Mouse (Mus musculus): ENCODE results near the gene Mecr. TPM values are rescaled to one million over a fixed set of nuclear protein-coding genes. Genes with fewer than 3 reads are reported as not detected.

The Mecr gene
- total and polyA plus RNA-seq, 2 experiments: 34.8 to 39.4 TPM

DNA sequence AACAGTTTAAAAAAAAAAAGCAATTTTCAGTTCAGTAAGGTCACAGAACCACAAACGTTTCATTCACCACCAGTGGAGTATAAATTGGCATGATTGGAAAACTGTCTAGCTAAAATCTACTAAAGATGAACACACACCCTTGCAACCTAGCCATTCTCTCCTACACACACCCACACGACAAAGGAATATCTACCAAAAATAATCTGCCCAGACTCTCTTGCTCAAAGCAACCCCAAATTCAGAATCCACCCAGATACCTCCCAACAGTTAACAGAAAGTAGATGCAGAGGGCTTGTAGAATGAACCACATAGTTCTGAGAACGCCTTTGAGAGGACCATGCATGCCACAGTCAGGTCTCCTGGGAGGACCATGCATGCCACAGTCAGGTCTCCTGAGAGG, 38.0 kb upstream of the Mecr start:
- Histone ChIP-seq H3K27me3 (ENCODE audit: control insufficient read depth, insufficient read depth, low read length) (no peaks in the 10 kb centered on the region; the same call in 1 of the 2 replicates), H3K27ac (replicated peaks; ENCODE audit: insufficient read depth, low read depth, low read length) (no peak overlapping the region), H3K36me3 (ENCODE audit: control insufficient read depth, insufficient read depth, low read length) (no peaks in the 10 kb centered on the region), H3K4me1 (ENCODE audit: control insufficient read depth, insufficient read depth, low read length) (no peaks in the 10 kb centered on the region), H3K79me2 (ENCODE audit: control insufficient read depth, insufficient read depth, low read length) (no peaks in the 10 kb centered on the region), H3K9ac (ENCODE audit: low read depth, low read length) (no peak overlapping the region), H3K4me3 (ENCODE audit: insufficient read depth, low read depth, low read length) (no peak overlapping the region)
- WGBS: 64% methylated on average over 3 of the region's 3 CpGs
- no peak for TF ChIP-seq POLR2A (IDR thresholded peaks at IDR 0.05; ENCODE audit: extremely low read depth, insufficient read depth, low read length)
- no peak for TF ChIP-seq CTCF (IDR thresholded peaks at IDR 0.05; ENCODE audit: low read depth, low read length)
- DNase-seq (ENCODE audit: extremely low read depth, low read depth, low spot score): no peak

DNA sequence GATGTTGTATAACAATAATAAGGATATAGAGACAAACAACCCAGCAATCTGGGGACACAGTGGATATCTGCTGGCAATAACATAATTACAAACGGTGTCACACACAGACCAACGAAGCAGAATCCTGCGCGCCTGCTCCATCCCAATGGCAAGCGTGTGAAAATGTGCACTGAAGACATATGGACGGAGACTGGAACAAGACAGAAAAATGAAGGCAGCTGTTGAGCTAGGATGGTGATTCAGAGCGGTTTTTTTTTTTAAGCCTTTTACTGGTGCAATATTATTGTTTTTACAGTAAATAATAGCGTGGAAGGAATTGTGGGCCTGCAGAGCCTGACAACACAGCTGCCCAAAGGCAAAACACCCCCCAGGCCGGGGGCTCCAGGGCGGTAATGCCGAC, 30.8 kb upstream of the Mecr start:
- no peak for DNase-seq (ENCODE audit: extremely low read depth, low read depth, low spot score)
- TF ChIP-seq POLR2A (IDR thresholded peaks at IDR 0.05; ENCODE audit: extremely low read depth, insufficient read depth, low read length) (no peak), CTCF (IDR thresholded peaks at IDR 0.05; ENCODE audit: low read depth, low read length) (no peak)
- Histone ChIP-seq H3K79me2 (ENCODE audit: control insufficient read depth, insufficient read depth, low read length) (no peaks in the 10 kb centered on the region), H3K36me3 (ENCODE audit: control insufficient read depth, insufficient read depth, low read length) (no peaks in the 10 kb centered on the region), H3K27me3 (ENCODE audit: control insufficient read depth, insufficient read depth, low read length) (no peaks in the 10 kb centered on the region), H3K4me3 (ENCODE audit: insufficient read depth, low read depth, low read length) (no peak overlapping the region), H3K27ac (replicated peaks; ENCODE audit: insufficient read depth, low read depth, low read length) (no peak overlapping the region), H3K9ac (ENCODE audit: low read depth, low read length) (no peak overlapping the region), H3K4me1 (ENCODE audit: control insufficient read depth, insufficient read depth, low read length) (no peaks in the 10 kb centered on the region)
- 90% methylated on average over 11 of the region's 11 CpGs for WGBS

DNA sequence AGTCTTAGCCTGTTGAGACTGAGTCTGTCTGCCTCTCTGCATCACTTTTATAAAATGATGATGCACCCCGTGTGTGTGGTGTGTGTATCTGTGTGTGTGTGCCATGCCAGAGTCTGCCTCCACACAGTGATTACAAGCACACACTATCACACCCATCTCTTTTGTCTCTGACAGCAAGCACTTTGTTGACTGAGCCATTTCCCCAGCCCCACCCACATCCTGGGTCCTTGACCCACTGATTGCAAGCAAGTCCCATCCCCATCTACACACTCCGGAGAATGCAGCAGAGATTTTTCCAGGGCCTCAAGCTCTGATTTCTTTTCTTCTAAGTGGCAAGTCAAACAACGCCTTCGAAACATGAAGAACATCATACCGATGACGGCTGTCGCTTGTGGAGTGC, 29.5 kb upstream of the Mecr start:
- Histone ChIP-seq H3K4me1 (ENCODE audit: control insufficient read depth, insufficient read depth, low read length) (no peaks in the 10 kb centered on the region), H3K27ac (replicated peaks; ENCODE audit: insufficient read depth, low read depth, low read length) (no peak overlapping the region), H3K36me3 (ENCODE audit: control insufficient read depth, insufficient read depth, low read length) (no peaks in the 10 kb centered on the region), H3K4me3 (ENCODE audit: insufficient read depth, low read depth, low read length) (no peak overlapping the region), H3K27me3 (ENCODE audit: control insufficient read depth, insufficient read depth, low read length) (no peaks in the 10 kb centered on the region), H3K79me2 (ENCODE audit: control insufficient read depth, insufficient read depth, low read length) (no peaks in the 10 kb centered on the region), H3K9ac (ENCODE audit: low read depth, low read length) (no peak overlapping the region)
- TF ChIP-seq POLR2A (IDR thresholded peaks at IDR 0.05; ENCODE audit: extremely low read depth, insufficient read depth, low read length) (no peak), CTCF (IDR thresholded peaks at IDR 0.05; ENCODE audit: low read depth, low read length) (no peak)
- no peak for DNase-seq (ENCODE audit: extremely low read depth, low read depth, low spot score)
- WGBS: 67% methylated on average over 7 of the region's 7 CpGs

DNA sequence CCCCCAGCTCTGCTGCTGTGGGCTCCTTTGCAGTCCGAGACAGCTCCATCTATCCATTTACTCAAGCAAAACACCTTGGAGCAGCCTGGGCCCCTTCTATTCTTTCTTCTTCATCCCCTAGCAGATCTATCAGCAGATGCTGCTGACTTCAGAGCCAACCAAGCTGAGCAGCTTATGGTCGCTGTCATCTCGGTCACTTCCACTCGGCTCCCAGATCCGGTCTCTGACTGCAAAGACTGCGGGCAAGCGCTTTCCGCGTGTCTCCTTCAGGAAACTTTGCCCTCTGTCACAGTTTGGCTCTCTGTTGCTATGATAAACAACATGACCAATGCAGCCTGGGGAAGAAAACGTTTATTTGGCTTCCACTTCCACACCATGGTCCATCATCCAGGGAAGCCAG, 28.4 kb upstream of the Mecr start:
- no peak for DNase-seq (ENCODE audit: extremely low read depth, low read depth, low spot score)
- WGBS: 73% methylated on average over 10 of the region's 10 CpGs
- 0 out of 2 replicates have a peak, but pooled peaks cover 2% of the 10 kb centered on the region for H3K27me3 ChIP-seq (ENCODE audit: control insufficient read depth, insufficient read depth, low read length)

DNA sequence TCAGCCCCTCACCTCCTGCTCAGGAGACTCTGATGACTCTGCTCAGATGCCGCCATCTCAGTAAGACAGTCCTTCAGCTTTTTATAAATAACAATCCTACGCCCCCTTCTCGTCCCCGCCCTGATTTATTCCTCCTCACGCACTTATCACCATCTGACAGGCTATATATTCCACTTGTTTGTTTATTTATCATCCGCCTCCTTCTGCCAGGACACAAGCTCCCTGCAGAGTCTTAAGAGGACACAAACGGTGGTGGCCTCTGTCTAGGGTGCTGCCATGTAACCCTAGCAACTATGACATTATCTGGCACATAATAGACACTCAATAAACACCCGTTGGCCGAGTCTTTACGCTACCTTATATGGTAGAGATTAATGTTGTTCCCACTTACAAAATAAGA, 27.5 kb upstream of the Mecr start:
- 82% methylated on average over 10 of the region's 10 CpGs for WGBS
- 0 out of 2 replicates have a peak, but pooled peaks cover 5% of the 10 kb centered on the region for H3K27me3 ChIP-seq (ENCODE audit: control insufficient read depth, insufficient read depth, low read length)

More for the DNA sequence above, 28.4 kb upstream of the Mecr start:
- H3K4me3 ChIP-seq (ENCODE audit: insufficient read depth, low read depth, low read length): no peak overlapping the region
- H3K9ac ChIP-seq (ENCODE audit: low read depth, low read length): no peak overlapping the region
- no peak for TF ChIP-seq CTCF (IDR thresholded peaks at IDR 0.05; ENCODE audit: low read depth, low read length)
- no peak for TF ChIP-seq POLR2A (IDR thresholded peaks at IDR 0.05; ENCODE audit: extremely low read depth, insufficient read depth, low read length)
- H3K79me2 ChIP-seq (ENCODE audit: control insufficient read depth, insufficient read depth, low read length): no peaks in the 10 kb centered on the region
- no peaks in the 10 kb centered on the region for H3K4me1 ChIP-seq (ENCODE audit: control insufficient read depth, insufficient read depth, low read length)
- no peaks in the 10 kb centered on the region for H3K36me3 ChIP-seq (ENCODE audit: control insufficient read depth, insufficient read depth, low read length)
- H3K27ac ChIP-seq (replicated peaks; ENCODE audit: insufficient read depth, low read depth, low read length): no peak overlapping the region

DNA sequence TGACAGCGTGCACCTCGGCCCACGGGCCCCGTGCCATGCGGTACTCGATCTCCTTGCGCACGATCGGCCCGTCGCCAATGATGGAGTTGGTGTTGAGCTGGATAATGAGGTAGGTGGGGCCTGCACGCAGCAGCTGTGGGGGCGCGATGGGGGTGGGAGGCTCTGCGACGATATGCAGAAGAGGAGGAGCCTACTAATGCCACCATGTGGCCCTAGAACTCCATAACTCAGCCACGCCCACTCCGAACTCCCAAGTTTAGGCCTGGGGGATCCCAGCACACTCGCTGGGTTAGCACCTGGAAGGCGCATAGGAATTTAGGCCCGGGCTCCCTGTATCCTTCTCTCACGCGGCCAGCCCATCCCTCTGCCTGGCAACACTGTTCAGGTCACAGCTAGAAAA, 24.3 kb upstream of the Mecr start:
- H3K79me2 ChIP-seq (ENCODE audit: control insufficient read depth, insufficient read depth, low read length): no peaks in the 10 kb centered on the region
- H3K27ac ChIP-seq (replicated peaks; ENCODE audit: insufficient read depth, low read depth, low read length): no peak overlapping the region
- H3K36me3 ChIP-seq (ENCODE audit: control insufficient read depth, insufficient read depth, low read length): no peaks in the 10 kb centered on the region
- no peak for TF ChIP-seq POLR2A (IDR thresholded peaks at IDR 0.05; ENCODE audit: extremely low read depth, insufficient read depth, low read length)
- no peak for TF ChIP-seq CTCF (IDR thresholded peaks at IDR 0.05; ENCODE audit: low read depth, low read length)
- WGBS: 66% methylated on average over 23 of the region's 23 CpGs
- H3K4me3 ChIP-seq (ENCODE audit: insufficient read depth, low read depth, low read length): no peak overlapping the region
- no peaks in the 10 kb centered on the region for H3K4me1 ChIP-seq (ENCODE audit: control insufficient read depth, insufficient read depth, low read length)
- H3K27me3 ChIP-seq (ENCODE audit: control insufficient read depth, insufficient read depth, low read length): 0 out of 2 replicates have a peak, but pooled peaks cover 5% of the 10 kb centered on the region
- no peak overlapping the region for H3K9ac ChIP-seq (ENCODE audit: low read depth, low read length)
- DNase-seq (ENCODE audit: extremely low read depth, low read depth, low spot score): no peak

More for the DNA sequence above, 27.5 kb upstream of the Mecr start:
- H3K4me1 ChIP-seq (ENCODE audit: control insufficient read depth, insufficient read depth, low read length): no peaks in the 10 kb centered on the region
- H3K9ac ChIP-seq (ENCODE audit: low read depth, low read length): no peak overlapping the region
- no peak overlapping the region for H3K27ac ChIP-seq (replicated peaks; ENCODE audit: insufficient read depth, low read depth, low read length)
- TF ChIP-seq CTCF (IDR thresholded peaks at IDR 0.05; ENCODE audit: low read depth, low read length) (no peak), POLR2A (IDR thresholded peaks at IDR 0.05; ENCODE audit: extremely low read depth, insufficient read depth, low read length) (no peak)
- DNase-seq (ENCODE audit: extremely low read depth, low read depth, low spot score): no peak
- H3K36me3 ChIP-seq (ENCODE audit: control insufficient read depth, insufficient read depth, low read length): no peaks in the 10 kb centered on the region
- H3K4me3 ChIP-seq (ENCODE audit: insufficient read depth, low read depth, low read length): no peak overlapping the region
- no peaks in the 10 kb centered on the region for H3K79me2 ChIP-seq (ENCODE audit: control insufficient read depth, insufficient read depth, low read length)
